In the genomic region with DNA sequence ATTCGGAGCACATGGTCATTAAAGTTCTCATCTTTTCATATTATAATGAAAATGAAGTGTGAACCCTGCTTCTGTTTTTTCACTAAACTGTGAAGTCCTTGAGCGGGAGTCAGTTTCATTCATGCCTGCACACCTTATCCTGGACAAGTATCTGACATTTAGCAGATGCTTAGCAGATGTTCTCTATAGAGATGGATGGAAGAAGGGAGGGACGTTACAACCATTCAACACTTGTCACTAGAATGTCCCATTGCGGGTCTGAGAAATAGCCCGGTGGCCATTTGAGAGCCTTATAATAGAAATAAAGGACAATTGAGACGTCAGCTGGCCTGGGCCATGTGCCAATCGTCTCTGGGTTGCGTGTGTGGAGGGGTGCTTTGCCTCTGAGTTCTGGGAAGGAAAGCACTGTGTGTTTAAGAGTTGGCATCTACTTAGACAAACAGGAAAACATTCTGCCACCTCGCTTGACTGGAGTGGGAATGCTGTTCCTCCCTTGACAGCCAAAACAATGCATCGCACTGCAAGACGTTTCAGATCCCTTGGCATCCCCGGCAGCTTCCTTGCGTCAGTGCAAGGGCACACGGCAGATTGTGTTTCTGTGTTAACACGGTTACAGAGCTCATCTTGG, we compare ENCODE assay signal across 18 mouse cellular contexts. TPM values are rescaled to one million over a fixed set of nuclear protein-coding genes. Genes with fewer than 3 reads are reported as not detected.
A peak's percentile ranks its signal among the peaks of the same experiment; 100 is the strongest.
DNase-seq lines count a peak whose midpoint lies in the region; ATAC-seq and TF ChIP-seq lines count a peak whose summit lies in the region.
"Had no signal": no experiment of that assay in that cellular context is flagged by ENCODE, and none has a peak within 500 bp of the region (broad histone marks: within the 10 kb centered on the region; RNA-seq: fewer than 3 reads in every experiment).

No protein-coding gene starts in this region.

- H3K9me3 ChIP-seq in kidney, postnatal 0 days (replicated peaks; ENCODE audit: low read length): no peaks in the 10 kb centered on the region
- H3K9me3 ChIP-seq in neural tube, embryonic 13.5 days: no peaks in the 10 kb centered on the region
- H3K9me3 ChIP-seq in neural tube, embryonic 15.5 days (replicated peaks): no peaks in the 10 kb centered on the region
- no peaks in the 10 kb centered on the region for H3K9me3 ChIP-seq in hindbrain, embryonic 15.5 days
- H3K9me3 ChIP-seq: heart, embryonic 10.5 days; limb, embryonic 15.5 days had no signal

- no peaks in the 10 kb centered on the region for H3K27me3 ChIP-seq in kidney, postnatal 0 days (ENCODE audit: insufficient read depth, low read length)
- no peaks in the 10 kb centered on the region for H3K27me3 ChIP-seq in neural tube, embryonic 13.5 days
- H3K27me3 ChIP-seq in neural tube, embryonic 15.5 days (replicated peaks): no peaks in the 10 kb centered on the region
- no peaks in the 10 kb centered on the region for H3K27me3 ChIP-seq in hindbrain, embryonic 15.5 days

- no peak for TF ChIP-seq CTCF in kidney, postnatal 0 days (IDR thresholded peaks at IDR 0.05; ENCODE audit: low read depth)

- no peak for ATAC-seq in kidney, postnatal 0 days (replicated peaks; ENCODE audit: low FRiP score, low read depth)
- peak; percentile 40; the same call in 1 of the 2 replicates for ATAC-seq in neural tube, embryonic 13.5 days (ENCODE audit: low read depth)
- no peak for ATAC-seq in neural tube, embryonic 15.5 days (ENCODE audit: low FRiP score)
- ATAC-seq in hindbrain, embryonic 15.5 days (ENCODE audit: low FRiP score, low read depth): peak; percentile 76; the same call in 1 of the 2 replicates
- ATAC-seq: liver, postnatal 0 days had no signal

- H3K4me1 ChIP-seq in kidney, postnatal 0 days (replicated peaks; ENCODE audit: insufficient read depth, low read length): no peaks in the 10 kb centered on the region
- 0 out of 2 replicates have a peak, but pooled peaks cover 3% of the 10 kb centered on the region for H3K4me1 ChIP-seq in neural tube, embryonic 13.5 days (replicated peaks)
- no peaks in the 10 kb centered on the region for H3K4me1 ChIP-seq in neural tube, embryonic 15.5 days
- H3K4me1 ChIP-seq in hindbrain, embryonic 15.5 days (replicated peaks): 0 out of 2 replicates have a peak, but pooled peaks cover 5% of the 10 kb centered on the region
- H3K4me1 ChIP-seq: heart, embryonic 10.5 days had no signal

- peak; percentile 28 to 48 for DNase-seq in cerebellum, postnatal 14 days
- DNase-seq in cerebellum, adult 18-20 months: no peak
- peak; percentile 57 for DNase-seq in kidney, postnatal 0 days (ENCODE audit: low spot score)
- no peak for DNase-seq in kidney, adult 18-20 months
- no peak for DNase-seq in frontal cortex, postnatal 10 days (ENCODE audit: low spot score in 2 of 2)
- DNase-seq: cerebellum, adult 11-12 months; gastrocnemius, postnatal 25 days; heart, postnatal 36 days; kidney, adult 11 months; liver, postnatal 0 days; right cerebral cortex, postnatal 14 days; thymus, postnatal 4 days had no signal

- no peak overlapping the region for H3K27ac ChIP-seq in kidney, postnatal 0 days
- H3K27ac ChIP-seq in neural tube, embryonic 13.5 days (replicated peaks): no peak overlapping the region
- H3K27ac ChIP-seq in neural tube, embryonic 15.5 days (replicated peaks): no peak overlapping the region
- no peak overlapping the region for H3K27ac ChIP-seq in hindbrain, embryonic 15.5 days (replicated peaks)
- H3K27ac ChIP-seq: heart, embryonic 10.5 days; limb, embryonic 15.5 days had no signal

- H3K4me3 ChIP-seq in kidney, postnatal 0 days (replicated peaks; ENCODE audit: low read depth, low read length): no peak overlapping the region
- H3K4me3 ChIP-seq in neural tube, embryonic 13.5 days: no peak overlapping the region
- no peak overlapping the region for H3K4me3 ChIP-seq in neural tube, embryonic 15.5 days (replicated peaks)
- H3K4me3 ChIP-seq in hindbrain, embryonic 15.5 days: no peak overlapping the region
- H3K4me3 ChIP-seq: heart, embryonic 10.5 days; limb, embryonic 15.5 days had no signal

- H3K4me2 ChIP-seq in kidney, postnatal 0 days (ENCODE audit: low read length): no peak overlapping the region
- no peak overlapping the region for H3K4me2 ChIP-seq in neural tube, embryonic 13.5 days
- no peak overlapping the region for H3K4me2 ChIP-seq in neural tube, embryonic 15.5 days
- H3K4me2 ChIP-seq in hindbrain, embryonic 15.5 days: 0 out of 2 replicates have a peak overlapping the region, but pooled peaks have one; percentile 12
- H3K4me2 ChIP-seq: limb, embryonic 15.5 days had no signal

- no peaks in the 10 kb centered on the region for H3K36me3 ChIP-seq in kidney, postnatal 0 days (ENCODE audit: insufficient read depth, low read length)
- H3K36me3 ChIP-seq in neural tube, embryonic 13.5 days: no peaks in the 10 kb centered on the region
- H3K36me3 ChIP-seq in neural tube, embryonic 15.5 days: no peaks in the 10 kb centered on the region
- no peaks in the 10 kb centered on the region for H3K36me3 ChIP-seq in hindbrain, embryonic 15.5 days
- H3K36me3 ChIP-seq: heart, embryonic 10.5 days; limb, embryonic 15.5 days had no signal

- 61% methylated on average over 15 of the region's 15 CpGs for WGBS in kidney, postnatal 0 days
- 59% methylated on average over 15 of the region's 15 CpGs for WGBS in neural tube, embryonic 13.5 days
- 42% methylated on average over 15 of the region's 15 CpGs for WGBS in neural tube, embryonic 15.5 days
- 40% methylated on average over 15 of the region's 15 CpGs for WGBS in hindbrain, embryonic 15.5 days

- no peak overlapping the region for H3K9ac ChIP-seq in kidney, postnatal 0 days (ENCODE audit: low read depth, low read length)
- no peak overlapping the region for H3K9ac ChIP-seq in neural tube, embryonic 13.5 days
- no peak overlapping the region for H3K9ac ChIP-seq in neural tube, embryonic 15.5 days (replicated peaks)
- no peak overlapping the region for H3K9ac ChIP-seq in hindbrain, embryonic 15.5 days
- H3K9ac ChIP-seq: limb, embryonic 15.5 days; liver, postnatal 0 days had no signal

RNA-seq across cellular contexts. Expression of gene Tacr1, which starts 56.7 kb away (rescaled TPM):
- polyA plus RNA-seq in kidney, postnatal 0 days (2015; fragmentation: Nextera tagmentation; extraction: Ambion mirVana): 0.14 and 0.19 TPM in 2 replicates
- 3.7 and 4.3 TPM in 2 replicates for polyA plus RNA-seq in neural tube, embryonic 13.5 days (2015; fragmentation: Nextera tagmentation; extraction: Ambion mirVana)
- polyA plus RNA-seq in neural tube, embryonic 15.5 days (2015; fragmentation: Nextera tagmentation; extraction: Ambion mirVana): 6.1 and 6.4 TPM in 2 replicates
- 4.1 and 5.0 TPM in 2 replicates for polyA plus RNA-seq in hindbrain, embryonic 15.5 days (2015; fragmentation: Nextera tagmentation; extraction: Ambion mirVana)
- polyA plus RNA-seq: liver, postnatal 0 days; testis, adult 2 months had no signal

Comparison
In these comparisons a context has a peak if more than half of its experiments do, and no peak if none do; other contexts are left out.
1. DNase-seq: peak in cerebellum, postnatal 14 days (2 of 2) and kidney, postnatal 0 days (single experiment); none in cerebellum, adult 18-20 months (0 of 2), kidney, adult 18-20 months (single experiment) and frontal cortex, postnatal 10 days (0 of 2).
2. ATAC-seq: peak in neural tube, embryonic 13.5 days (single experiment) and hindbrain, embryonic 15.5 days (single experiment); none in kidney, postnatal 0 days (single experiment) and neural tube, embryonic 15.5 days (single experiment).